Mouse (Mus musculus) ES-Bruce4 (cell line): Measurements from ENCODE around the gene Ank2.

ENCODE experiments used
- CTCF ChIP-seq: IDR thresholded peaks from one replicate; pipeline ENCODE4 v1.8.1; 2011; ENCODE audit warnings: low read depth, low read length
- POLR2A ChIP-seq: IDR thresholded peaks from one replicate; pipeline ENCODE4 v1.8.1; 2011; ENCODE audit warnings: low read length; ENCODE audit not compliant: insufficient read depth

GRCm38 (mm10) chr3:127208871-127209270 is 290.3 kb downstream of the Ank2 start:
- TF ChIP-seq CTCF: no peak
- TF ChIP-seq POLR2A: no peak
